Mouse (Mus musculus): ENCODE measurements around the gene Wdr74.
"Not testable (repeated sequence)": the region's sequence is repeated elsewhere in the genome, so short reads cannot be mapped to it uniquely, and the experiment has no call there.

Gene Wdr74

DNA sequence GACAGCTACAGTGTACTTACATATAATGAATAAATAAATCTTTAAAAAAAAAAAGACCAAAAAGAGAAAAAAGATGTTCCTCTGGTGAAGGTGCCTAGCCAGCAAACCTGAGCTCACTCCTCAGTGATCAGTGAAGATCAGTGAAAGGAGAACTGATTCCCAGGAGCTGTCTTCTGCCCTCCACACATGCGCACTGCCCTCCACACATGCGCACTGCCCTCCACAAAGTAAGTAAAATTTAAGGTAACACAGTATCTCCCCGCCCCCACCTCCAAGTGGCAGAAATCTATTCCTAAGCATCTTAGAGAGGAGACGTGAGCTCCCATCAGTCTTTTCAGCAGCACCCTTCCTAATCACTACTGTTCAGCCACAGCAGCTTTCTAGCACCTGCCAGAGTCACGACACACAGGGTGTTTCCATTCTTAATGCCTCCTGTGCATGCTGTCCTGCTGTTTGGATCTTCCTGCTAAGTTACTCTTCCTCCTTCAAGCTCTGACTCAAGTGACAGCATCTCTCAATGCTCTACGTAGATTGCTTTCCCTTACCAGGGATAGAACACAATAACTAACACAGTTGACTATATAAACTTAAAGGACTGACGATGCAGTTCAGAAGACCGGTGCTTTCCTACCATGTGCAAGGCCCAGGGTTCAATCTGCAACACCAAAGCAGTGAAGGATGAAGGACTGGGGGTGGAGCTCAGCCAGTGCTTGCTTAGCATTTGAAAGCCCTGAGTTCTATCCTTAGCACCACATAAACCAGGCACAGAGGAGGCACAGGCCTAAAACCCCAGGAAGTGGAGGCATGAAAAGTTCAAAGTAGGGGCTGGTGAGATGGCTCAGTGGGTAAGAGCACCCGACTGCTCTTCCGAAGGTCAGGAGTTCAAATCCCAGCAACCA lies 19.5 kb upstream of the Wdr74 start:
- DNase-seq (ENCODE audit: extremely low read depth, low read depth), result no peak

DNA sequence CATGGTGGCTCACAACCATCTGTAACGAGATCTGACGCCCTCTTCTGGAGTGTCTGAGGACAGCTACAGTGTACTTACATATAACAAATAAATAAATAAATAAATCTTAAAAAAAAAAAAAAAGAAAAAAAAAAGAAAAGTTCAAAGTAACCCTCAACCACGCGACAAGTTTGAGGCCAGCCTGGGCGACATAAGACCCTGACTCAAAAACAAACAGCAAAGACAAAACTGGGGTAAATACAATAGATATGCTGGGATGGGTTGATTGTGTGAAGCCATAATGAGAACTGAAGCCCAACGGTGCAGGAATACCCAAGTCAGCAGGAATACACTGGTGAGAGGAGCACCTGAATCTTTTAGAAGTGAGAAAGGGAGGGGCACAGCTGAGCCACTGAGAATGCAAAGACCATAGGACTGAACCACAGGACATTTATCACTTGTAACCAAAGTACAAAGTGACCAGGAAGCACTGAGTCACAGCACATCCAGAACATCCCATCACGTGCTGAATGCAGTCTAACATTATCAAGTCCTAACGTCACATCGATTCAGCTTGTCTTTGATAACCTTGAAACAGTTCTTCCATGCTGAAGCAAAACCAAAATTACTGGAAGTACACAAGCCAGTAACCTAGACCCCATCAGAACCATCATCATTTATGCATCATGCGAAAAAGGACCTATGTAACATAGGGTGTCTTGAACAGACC lies 18.7 kb upstream of the Wdr74 start:
- DNase-seq (ENCODE audit: extremely low read depth, low read depth), result no peak

DNA sequence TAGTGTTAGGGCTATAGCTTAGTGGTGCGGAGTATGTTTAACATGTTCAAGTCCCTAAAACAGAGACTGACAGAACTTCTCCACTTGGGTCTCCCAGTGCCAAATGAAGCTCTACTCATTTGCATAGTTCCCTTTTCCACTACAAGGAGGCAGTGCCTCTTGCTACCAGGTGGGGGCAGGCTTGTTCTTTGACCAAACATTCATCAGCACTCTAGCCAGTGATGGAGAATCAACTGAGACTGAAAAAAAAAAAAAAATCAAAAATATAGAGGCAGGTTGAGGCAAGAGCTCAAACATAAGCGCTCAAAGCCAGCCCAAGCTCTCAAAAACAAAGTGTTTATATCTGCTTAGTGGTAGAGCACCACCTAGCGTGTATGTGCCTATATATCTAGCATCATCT lies 17.3 kb upstream of the Wdr74 start:
- peak; percentile 86 for DNase-seq (ENCODE audit: extremely low read depth, low read depth)

DNA sequence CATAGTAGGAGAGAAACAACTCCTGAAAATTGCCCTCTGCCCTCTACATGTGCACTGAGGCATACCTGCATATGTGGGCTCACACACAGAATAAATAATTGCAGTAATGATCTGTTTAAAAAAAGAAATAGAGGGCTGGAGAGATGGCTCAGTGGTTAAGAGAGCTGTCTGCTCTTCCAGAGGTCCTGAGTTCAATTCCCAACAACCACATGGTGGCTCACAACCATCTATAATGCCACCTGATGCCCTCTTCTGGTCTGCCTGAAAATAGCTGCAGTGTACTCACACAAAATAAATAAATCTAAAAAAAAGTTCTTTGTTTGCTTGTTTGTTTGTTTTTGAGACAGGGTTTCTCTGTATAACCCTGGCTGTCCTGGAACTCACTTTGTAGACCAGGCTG lies 16.6 kb upstream of the Wdr74 start:
- not testable (repeated sequence) for DNase-seq (ENCODE audit: extremely low read depth, low read depth)

DNA sequence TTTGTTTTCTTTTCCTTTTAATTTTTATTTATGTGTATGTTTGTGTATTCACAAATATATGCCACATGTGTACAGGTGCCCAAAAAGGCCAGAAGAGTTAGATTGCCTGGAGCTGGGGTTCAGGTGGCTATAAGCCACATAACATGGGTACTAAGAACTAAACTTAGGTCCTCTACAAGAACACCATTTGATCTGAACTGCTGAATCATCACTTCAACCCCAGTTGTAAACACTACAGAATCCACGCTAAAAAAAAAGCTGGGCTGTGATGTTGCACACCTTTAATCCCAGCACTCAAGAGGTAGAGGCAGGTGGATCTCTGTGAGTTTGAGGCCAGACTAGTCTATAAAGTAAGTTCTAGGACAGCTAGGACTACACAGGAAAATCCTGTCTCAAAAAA lies 14.2 kb upstream of the Wdr74 start:
- no peak for DNase-seq (ENCODE audit: extremely low read depth, low read depth)

DNA sequence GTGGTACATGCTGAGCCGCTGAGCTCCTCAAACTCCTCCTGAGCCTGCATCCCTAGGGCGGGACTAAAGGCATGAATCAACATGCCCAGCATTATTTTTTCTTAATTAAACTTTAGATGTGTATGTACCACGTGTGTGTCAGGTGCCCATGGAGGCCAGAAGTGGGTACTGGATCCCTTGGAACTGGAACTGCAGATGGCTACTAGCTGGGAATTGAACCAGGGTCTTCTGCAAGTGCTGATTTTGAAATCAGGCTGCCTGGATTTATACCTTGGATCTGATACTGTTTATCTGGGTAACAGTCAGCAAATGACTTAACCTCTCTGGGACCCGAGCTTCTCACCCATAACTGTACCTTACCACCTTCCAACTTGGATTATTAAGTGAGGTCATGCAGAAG lies 13.6 kb upstream of the Wdr74 start:
- no peak for DNase-seq (ENCODE audit: extremely low read depth, low read depth)

DNA sequence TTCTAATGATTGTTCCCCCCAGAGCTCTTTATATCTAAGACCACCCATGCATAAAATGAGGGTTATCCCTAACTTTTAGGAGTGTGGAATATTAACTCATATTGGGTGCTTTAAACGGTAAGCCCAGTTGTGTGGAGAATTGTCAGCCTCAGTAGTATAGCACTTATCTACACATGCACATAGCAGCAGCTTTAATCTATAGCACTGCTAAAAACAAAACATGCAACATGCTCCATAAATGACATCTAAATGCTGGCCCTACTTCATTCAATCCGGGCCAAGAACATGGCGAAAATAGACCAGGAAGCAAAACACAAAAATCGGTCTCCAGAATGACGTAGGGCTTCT lies 13.1 kb upstream of the Wdr74 start:
- DNase-seq (ENCODE audit: extremely low read depth, low read depth), result no peak

DNA sequence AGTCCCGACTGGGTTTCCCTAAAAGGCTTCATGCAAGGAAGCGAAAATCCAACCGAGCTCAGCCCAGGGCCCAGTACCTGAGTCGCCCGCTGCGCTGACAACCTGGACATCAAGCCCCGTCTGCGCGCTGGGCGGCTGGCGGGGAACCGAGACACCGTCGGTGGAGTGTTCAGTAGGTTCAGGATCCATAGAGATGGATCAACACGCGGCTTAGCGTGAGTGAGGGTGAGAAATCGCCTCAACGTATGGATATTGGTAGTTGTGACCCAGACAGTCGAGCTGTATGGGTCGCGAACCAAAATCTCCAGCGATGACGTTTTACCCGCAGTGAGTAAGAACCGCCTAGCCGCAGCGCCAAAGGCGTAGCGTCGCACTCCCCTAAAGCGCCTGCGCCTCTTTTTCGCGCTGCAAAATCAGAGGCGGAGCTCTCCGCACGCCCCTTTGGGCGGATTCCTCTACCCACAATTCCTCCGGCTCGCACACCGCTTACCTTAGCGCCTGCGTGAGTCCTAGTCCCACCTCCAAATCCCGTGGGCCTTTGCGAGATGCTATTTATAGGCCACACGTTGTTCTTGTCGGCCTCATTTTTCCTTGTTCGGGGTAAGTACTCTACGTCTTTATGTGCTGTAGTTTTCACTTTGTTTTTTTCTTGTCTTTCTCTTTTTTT lies 12.6 kb upstream of the Wdr74 start, which contains the start of gene Slc3a2:
TSS of gene Slc3a2 (minus strand) at position 463 of the 667 bp plus-strand sequence.
- DNase-seq (ENCODE audit: extremely low read depth, low read depth), result peak; percentile 96

DNA sequence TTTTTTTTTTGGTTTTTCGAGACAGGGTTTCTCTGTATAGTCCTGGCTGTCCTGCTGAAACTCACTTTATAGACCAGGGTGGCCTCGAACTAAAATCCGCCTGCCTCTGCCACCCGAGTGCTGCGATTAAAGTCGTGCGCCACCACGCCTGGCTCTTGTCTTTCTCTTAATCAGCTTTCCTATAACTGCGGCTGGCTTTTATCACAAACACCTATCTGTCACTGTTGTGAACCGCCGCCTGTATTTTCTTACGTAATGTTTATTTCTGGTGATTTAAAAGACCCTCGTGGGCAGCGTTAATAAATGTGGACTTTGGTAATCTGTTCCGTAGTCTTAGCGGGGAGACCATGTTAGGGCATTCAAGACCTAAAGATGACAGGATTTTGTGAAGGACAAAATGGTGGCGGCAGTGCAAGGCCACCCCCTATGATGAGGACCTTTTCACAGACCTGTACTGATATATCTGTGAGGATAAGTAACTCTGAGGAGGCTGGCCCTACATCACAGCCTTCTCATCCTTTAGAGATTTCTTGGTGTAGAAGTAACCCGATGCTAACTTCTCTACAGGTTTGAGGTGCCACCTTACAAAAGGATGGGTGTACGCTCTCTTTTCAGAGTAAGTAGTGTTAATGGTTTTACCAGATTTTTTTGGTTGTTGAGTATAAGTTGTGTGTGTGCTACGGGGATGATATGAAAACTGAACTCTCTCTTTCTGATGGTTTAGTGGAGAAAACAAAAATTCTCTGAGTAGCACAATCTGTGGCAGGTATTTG lies 11.9 kb upstream of the Wdr74 start:
- no peak for DNase-seq (ENCODE audit: extremely low read depth, low read depth)

DNA sequence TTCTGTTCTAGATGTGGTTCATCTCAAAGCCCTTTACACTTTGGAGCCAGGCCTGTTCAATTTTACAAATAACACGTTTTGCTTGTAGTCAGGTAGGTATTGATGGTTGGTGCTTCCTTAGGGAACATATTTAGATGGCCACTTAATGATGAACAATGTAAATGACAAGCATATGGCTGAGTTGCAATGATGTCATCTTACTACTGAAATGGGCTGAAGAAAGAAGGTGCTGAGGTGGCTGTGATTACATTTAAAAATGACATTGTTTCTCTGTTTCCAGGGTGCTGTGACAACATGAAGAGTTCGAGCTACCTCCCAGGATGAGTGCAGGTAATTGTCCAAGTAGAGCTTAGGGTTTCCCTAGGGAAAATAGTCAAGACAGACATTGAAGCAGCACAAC lies 11.2 kb upstream of the Wdr74 start:
- DNase-seq (ENCODE audit: extremely low read depth, low read depth), result no peak

DNA sequence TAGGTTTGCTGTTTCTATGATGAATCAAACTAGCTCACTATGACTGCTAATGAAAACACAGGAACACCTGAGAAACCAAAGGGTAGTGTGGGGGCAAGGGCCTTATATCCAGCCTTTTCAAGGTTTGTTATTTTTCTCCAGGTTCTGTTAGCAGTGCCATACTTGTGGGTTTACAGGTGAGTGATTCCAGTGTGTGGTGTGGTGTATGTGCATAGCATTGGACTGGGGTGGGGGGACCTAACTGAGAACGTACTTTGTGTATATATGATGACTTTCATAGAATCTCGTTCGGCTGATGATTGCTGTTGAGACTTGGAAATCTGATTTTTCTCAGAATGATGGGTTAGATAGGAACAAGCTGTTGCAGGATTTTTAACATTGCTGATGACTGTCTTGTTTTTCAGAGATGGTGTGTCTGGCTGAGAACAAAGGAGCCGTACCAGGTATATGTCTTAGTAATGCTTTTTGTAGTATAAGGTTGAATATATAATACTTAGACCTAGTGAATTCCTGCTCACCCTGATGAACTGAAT lies 10.5 kb upstream of the Wdr74 start:
- no peak for DNase-seq (ENCODE audit: extremely low read depth, low read depth)

DNA sequence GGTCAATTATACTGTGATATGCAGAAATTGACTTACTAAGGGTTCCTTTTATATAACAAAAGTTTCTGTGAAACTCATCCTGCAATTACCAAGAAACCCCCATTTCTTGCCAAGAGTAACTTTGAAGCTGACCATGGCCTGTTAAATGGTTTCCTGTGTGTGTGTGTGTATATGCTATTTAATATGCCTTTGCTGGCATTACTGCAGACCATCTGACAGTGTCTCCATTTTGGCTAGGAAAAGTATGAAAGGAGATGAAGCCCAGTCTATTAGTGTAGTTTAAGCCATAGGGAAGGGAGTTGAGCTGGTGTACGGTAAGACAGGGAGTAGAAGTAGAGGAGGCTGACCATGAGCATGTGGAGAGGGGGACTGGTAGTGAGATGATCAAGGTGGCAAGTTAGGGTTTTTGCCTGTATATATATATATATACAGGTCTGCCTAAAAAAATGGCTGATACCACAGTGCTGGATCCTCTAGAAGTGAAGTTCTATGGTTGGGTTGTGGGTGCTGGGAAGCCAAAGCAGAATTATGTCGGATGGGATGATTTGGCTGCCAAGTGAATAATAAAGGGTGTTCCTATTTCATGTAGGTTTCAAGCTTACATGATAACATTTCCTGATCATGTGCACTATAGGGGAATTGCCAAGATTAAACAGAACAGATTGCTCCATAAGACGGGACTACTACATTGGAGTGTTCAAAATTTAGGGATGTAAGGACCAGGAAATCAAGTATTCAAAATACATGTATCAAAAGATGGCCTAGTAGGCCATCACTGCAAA lies 8.8 kb upstream of the Wdr74 start:
- DNase-seq (ENCODE audit: extremely low read depth, low read depth), result no peak

DNA sequence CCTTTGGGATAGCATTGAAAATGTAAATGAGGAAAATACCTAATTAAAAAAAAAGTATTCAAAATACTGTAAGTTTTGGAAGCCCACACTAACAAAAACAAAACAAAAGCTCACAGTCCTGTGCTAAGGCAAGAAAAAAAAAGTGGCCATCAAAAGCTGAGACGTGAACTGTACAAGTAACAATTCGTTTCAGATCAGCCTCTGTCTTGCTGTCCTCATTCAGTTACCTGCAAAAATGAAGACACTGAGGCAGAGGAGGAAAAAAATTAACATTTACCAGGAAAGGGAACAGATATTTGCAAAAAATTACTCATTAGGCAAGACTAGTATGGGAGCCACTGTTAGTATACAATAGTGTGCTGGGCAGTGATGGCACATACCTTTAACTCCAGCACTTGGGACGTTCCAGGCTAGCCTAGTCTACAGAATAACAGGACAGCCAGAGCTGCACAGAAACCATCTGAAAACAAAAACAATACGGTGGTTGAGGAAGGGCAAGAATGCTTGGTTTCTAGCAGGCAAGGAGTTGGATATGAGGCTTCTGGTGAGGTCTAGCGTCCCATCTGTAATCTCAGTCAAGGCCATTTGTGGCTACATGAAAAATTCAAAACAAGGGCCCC lies 8.0 kb upstream of the Wdr74 start:
- no peak for DNase-seq (ENCODE audit: extremely low read depth, low read depth)

DNA sequence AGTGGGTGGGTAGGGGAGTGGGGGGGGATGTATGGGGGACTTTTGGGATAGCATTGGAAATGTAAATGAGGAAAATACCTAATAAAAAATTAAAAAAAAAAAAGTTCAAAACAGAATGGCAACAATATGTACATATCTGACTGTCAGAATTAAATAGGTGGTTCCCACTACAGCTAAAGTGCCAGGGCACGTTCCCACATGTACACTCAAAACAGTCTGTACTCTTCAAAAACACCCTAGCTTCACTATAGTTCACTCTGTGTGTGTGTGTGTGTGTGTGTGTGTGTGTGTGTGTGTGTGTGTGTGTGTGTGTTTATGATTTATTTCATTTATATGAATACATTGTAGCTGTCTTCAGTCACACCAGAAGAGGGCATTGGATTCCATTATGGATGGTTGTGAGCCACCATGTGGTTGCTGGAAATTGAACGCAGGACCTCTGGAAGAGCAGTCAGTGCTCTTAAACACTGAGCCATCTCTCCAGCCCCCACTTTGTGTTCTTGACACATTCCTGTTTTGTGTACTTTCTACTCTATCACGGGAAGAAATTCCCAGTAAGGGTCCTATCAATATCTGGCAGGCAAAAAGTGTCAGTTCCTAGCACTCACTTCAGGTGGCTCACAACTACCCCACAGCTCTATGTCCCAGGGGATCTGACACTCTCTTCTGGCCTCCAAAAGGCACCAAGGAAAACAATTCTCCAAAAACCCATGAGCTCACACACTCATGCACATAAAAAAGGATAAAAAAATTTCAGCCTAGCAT lies 7.1 kb upstream of the Wdr74 start:
- DNase-seq (ENCODE audit: extremely low read depth, low read depth), result not testable (repeated sequence)

DNA sequence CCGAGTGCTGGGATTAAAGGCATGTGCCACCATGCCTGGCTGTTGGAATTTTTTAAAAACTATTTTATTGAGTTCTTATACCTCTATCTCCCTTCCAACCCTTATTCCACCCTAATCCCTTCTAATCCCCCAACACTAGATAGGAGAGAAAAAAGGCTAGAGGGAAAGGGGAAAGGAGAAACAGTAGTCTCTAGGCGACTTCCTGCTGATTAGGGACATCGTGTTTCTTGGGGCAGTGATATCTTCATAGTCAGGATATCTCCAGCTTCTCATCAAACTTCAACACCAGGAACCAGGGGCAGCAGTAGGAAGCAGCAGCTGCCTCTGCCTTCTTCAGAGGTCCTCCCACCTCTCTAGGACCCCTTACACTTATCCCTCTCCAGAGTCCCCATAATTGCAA lies 1.3 kb upstream of the Wdr74 start:
- no peak for DNase-seq (ENCODE audit: extremely low read depth, low read depth)

DNA sequence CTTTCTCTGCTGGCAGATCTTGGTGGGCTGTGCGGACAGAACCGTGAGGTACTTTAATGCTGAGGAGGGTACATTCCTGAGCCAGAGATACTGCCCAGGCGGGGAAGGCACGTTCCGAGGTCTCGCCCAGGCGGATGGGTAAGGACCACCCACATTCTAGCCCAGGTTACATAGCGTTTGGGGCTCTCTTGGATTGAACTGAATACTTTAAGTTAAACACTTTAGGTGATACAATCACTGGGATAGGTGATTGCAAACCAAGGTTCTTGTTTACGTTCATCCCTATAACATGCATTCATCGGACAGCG lies 487 bp downstream of the Wdr74 start:
- DNase-seq (ENCODE audit: extremely low read depth, low read depth), result no peak

DNA sequence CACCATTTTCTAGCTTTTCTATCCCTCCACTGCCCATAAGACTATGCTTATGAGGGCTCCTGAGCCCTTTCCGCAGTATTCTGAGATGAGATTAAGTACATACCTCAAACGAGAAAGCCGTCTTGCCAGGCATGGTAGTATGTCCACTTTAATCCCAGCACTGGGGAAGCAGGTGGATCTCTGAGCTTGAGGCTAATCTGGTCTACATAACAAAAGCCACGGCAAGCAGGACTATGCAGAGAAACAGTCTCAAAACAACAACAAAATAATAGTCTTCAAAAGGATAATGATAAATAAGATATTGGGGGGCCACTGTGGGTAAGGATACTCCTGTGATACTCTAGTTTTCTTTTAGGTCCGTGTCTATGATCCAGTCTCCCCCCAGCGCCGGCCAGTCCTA lies 3.3 kb downstream of the Wdr74 start:
- no peak for DNase-seq (ENCODE audit: extremely low read depth, low read depth)

DNA sequence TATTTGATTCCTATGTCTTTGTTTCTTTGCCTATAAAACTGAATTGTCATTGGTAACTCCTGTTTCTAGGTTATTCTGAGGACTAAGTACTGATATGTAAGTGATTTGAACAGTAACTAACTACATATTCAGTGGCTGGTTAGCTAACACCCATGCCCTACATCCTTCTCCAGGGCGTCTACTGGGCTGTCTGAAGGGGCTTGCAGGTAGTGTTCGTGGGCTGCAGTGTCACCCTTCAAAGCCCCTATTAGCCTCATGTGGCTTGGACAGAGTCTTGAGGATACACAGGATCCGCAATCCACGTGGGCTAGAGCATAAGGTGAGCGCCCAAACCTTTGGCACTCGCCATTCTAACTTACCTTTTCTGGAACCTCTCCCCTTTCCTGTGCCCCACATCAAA lies 4.0 kb downstream of the Wdr74 start:
- no peak for DNase-seq (ENCODE audit: extremely low read depth, low read depth)

DNA sequence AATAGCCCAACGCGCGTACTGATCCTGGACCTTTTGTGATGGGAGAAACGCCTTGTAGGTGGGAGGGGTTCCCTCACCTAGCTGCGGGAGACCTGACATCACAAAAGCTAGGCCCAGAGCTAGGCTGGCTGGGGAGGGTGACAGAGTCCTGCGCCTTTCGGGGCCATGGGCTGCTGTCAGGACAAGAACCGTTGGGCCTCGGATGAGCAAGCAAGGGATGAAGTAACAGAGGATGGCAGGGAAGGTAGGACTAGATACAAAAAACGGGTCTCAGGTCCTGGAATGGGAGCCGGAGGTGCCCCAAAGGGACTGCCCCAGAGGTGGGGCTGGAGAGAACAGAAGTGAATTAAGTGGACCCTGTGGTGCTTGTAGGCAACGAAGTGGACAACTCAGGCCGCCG lies 5.0 kb downstream of the Wdr74 start, which contains the start of gene 1700092M07Rik:
TSS of gene 1700092M07Rik (plus strand) at position 116 of the 400 bp plus-strand sequence.
- no peak for DNase-seq (ENCODE audit: extremely low read depth, low read depth)

Measured in MEL-GATA-1-ER (cell line).